Mouse (Mus musculus): ENCODE measurements around the gene Fbf1. TPM values are rescaled to one million over a fixed set of nuclear protein-coding genes. Genes with fewer than 3 reads are reported as not detected.
A peak's percentile ranks its signal among the peaks of the same experiment; 100 is the strongest.

The Fbf1 gene
- total and polyA plus RNA-seq, 2 experiments, result 4.5 to 9.0 TPM

DNA sequence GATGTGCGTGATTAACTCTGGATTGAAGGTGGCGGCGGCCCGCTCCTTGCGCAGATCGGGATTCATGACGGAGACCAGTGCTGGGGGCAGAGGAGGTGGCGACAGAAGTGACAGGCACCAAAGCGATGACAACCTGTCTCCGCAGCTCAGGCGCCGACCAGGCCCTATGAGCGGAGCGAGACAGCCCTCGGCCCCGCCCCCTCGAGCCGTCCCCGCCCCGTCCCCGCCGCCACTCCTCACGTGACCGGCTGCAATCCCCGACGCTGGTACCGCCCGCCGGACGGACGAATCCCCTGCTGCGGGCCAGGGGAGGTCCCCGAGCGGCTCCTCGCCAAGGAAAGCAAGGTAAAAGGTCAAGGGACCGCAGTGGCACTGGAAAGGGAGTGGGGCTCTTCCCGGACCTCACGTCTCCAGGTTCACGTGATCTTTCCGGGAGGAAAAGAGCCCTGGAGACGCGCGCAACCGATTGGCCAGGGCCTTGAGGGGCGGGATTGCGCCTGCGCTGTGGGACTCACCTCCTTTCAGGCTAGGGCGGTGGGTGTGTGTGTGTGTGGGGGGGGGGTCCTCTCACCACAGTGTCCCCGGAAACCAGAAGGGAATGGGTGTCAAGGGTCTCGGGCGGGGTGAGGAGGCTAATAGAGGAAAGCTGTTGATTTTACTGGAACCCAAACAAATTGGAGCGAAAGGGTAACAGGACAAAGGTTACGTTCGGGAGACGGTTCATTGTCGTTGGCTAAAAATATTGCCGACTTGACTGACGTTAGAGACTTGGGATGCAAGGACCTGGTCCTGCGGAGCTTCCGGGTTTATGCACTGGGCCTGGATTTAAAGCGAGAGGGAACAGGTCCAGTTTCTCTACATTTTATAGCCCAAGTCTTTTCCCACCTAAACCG is 30.9 kb upstream of the Fbf1 start, which contains the start of the genes Ten1 and Acox1:
TSS of gene Ten1 (plus strand) at position 217 of the 893 bp plus-strand sequence.
TSS of gene Acox1 (minus strand) at position 407 of the 893 bp plus-strand sequence.
- peak within 1 kb of the TSS; percentile 88 for H3K27ac ChIP-seq (replicated peaks; ENCODE audit: insufficient read depth, low read depth, low read length)
- H3K4me3 ChIP-seq (ENCODE audit: insufficient read depth, low read depth, low read length), result peak within 1 kb of the TSS; percentile 68
- DNase-seq (ENCODE audit: extremely low read depth, low read depth, low spot score), result peak; percentile 99
- H3K79me2 ChIP-seq (ENCODE audit: control insufficient read depth, insufficient read depth, low read length), result peaks cover 17% of the 10 kb centered on the region
- H3K4me1 ChIP-seq (ENCODE audit: control insufficient read depth, insufficient read depth, low read length), result peaks cover 19% of the 10 kb centered on the region
- TF ChIP-seq CTCF (IDR thresholded peaks at IDR 0.05; ENCODE audit: low read depth, low read length), result peak; percentile 13; the same call in 1 of the 2 replicates
- TF ChIP-seq POLR2A (IDR thresholded peaks at IDR 0.05; ENCODE audit: extremely low read depth, insufficient read depth, low read length), result peak; percentile 100
- H3K27me3 ChIP-seq (ENCODE audit: control insufficient read depth, insufficient read depth, low read length), result no peaks in the 10 kb centered on the region
- under 1% methylated on average over 62 of the region's 62 CpGs for WGBS
- peaks cover 33% of the 10 kb centered on the region for H3K36me3 ChIP-seq (ENCODE audit: control insufficient read depth, insufficient read depth, low read length)
- H3K9ac ChIP-seq (ENCODE audit: low read depth, low read length), result peak within 1 kb of the TSS; percentile 90

DNA sequence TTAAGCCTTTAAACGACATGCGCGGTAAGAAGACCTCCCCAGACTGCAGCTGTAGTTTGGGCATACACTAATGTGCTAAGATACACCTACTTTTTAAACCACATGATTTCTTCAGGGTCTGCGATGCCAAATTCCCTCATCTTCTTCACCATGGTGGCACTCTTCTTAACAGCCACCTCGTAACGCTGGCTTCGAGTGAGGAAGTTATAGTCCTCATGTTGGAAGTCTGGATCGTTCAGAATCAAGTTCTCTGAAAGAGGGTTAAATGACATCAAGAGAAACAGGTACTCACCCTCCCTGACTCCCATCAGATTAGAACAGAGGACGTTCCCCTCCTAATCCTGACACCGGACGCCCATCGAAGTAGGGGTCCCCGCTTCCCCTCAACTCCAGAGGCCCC is 30.2 kb upstream of the Fbf1 start:
- H3K79me2 ChIP-seq (ENCODE audit: control insufficient read depth, insufficient read depth, low read length), result peaks cover 19% of the 10 kb centered on the region
- peak overlapping the region; percentile 68 for H3K4me3 ChIP-seq (ENCODE audit: insufficient read depth, low read depth, low read length)
- 5% methylated on average over 13 of the region's 13 CpGs for WGBS
- peaks cover 15% of the 10 kb centered on the region for H3K4me1 ChIP-seq (ENCODE audit: control insufficient read depth, insufficient read depth, low read length)
- no peak for TF ChIP-seq CTCF (IDR thresholded peaks at IDR 0.05; ENCODE audit: low read depth, low read length)
- no peak for TF ChIP-seq POLR2A (IDR thresholded peaks at IDR 0.05; ENCODE audit: extremely low read depth, insufficient read depth, low read length)
- H3K27me3 ChIP-seq (ENCODE audit: control insufficient read depth, insufficient read depth, low read length), result no peaks in the 10 kb centered on the region
- H3K9ac ChIP-seq (ENCODE audit: low read depth, low read length), result peak overlapping the region; percentile 84
- H3K27ac ChIP-seq (replicated peaks; ENCODE audit: insufficient read depth, low read depth, low read length), result peak overlapping the region; percentile 88
- peaks cover 34% of the 10 kb centered on the region for H3K36me3 ChIP-seq (ENCODE audit: control insufficient read depth, insufficient read depth, low read length)
- peak; percentile 56 for DNase-seq (ENCODE audit: extremely low read depth, low read depth, low spot score)

DNA sequence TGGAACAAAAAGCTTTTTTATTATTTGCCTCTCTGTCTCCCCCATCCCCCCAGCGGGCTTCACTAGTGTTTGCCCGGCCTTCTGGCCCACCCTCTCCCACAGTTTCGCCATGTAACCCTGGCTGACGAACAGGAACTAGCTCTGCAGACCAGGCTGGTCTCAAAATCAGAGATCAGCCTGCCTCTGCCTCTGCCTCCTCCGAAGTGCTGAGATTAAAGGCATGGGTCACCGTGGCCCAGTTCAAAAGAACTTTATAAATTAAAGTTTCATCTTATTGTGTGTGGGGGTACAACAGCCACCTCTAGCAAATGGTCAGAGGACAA is 29.6 kb upstream of the Fbf1 start:
- TF ChIP-seq POLR2A (IDR thresholded peaks at IDR 0.05; ENCODE audit: extremely low read depth, insufficient read depth, low read length) (peak; percentile 64; the same call in 1 of the 2 replicates), CTCF (IDR thresholded peaks at IDR 0.05; ENCODE audit: low read depth, low read length) (peak; percentile 24; the same call in 1 of the 2 replicates)
- no peak for DNase-seq (ENCODE audit: extremely low read depth, low read depth, low spot score)
- H3K36me3 ChIP-seq (ENCODE audit: control insufficient read depth, insufficient read depth, low read length), result peaks cover 38% of the 10 kb centered on the region
- peaks cover 15% of the 10 kb centered on the region for H3K4me1 ChIP-seq (ENCODE audit: control insufficient read depth, insufficient read depth, low read length)
- WGBS, result 22% methylated on average over 6 of the region's 6 CpGs
- peak overlapping the region; percentile 90 for H3K9ac ChIP-seq (ENCODE audit: low read depth, low read length)
- peak overlapping the region; percentile 68 for H3K4me3 ChIP-seq (ENCODE audit: insufficient read depth, low read depth, low read length)
- H3K79me2 ChIP-seq (ENCODE audit: control insufficient read depth, insufficient read depth, low read length), result peaks cover 19% of the 10 kb centered on the region
- peak overlapping the region; percentile 88 for H3K27ac ChIP-seq (replicated peaks; ENCODE audit: insufficient read depth, low read depth, low read length)
- H3K27me3 ChIP-seq (ENCODE audit: control insufficient read depth, insufficient read depth, low read length), result no peaks in the 10 kb centered on the region

DNA sequence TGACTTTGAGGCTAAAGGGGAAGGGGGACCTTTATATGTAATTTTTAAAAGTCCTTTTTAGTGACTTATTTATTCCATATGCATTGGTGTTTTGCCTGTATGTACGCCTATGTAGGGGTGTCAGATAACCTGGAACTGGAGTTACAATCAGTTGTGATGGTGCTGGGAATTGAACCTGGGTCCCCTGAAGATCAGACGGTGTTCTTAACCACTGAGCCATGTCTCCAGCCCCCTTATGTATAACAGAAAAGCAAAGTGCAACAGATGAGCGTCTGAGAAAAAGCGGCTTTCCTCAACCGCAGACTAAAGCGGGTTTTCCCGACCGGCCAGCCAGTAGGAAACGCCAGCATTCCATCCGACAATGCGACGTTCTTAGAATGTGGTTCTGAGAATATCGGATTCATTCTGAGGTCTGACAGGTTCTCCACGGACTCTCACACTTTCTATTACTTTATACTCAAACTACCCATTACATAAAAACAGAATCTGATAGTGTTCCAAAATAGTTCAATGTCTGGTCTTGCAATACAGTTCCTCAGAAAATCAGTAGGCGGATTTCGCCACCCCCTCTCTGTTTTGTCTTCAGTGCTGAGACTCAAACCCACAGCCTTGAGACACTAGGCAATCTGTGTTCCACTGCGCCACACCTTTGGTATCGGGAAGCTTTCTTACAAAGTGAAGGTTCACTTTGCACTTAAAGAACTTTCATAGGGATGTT is 29.1 kb upstream of the Fbf1 start:
- Histone ChIP-seq H3K4me1 (ENCODE audit: control insufficient read depth, insufficient read depth, low read length) (peaks cover 10% of the 10 kb centered on the region), H3K27me3 (ENCODE audit: control insufficient read depth, insufficient read depth, low read length) (no peaks in the 10 kb centered on the region), H3K27ac (replicated peaks; ENCODE audit: insufficient read depth, low read depth, low read length) (peak overlapping the region; percentile 88), H3K9ac (ENCODE audit: low read depth, low read length) (peak overlapping the region; percentile 90), H3K36me3 (ENCODE audit: control insufficient read depth, insufficient read depth, low read length) (peaks cover 41% of the 10 kb centered on the region), H3K79me2 (ENCODE audit: control insufficient read depth, insufficient read depth, low read length) (peaks cover 19% of the 10 kb centered on the region), H3K4me3 (ENCODE audit: insufficient read depth, low read depth, low read length) (peak overlapping the region; percentile 68)
- 28% methylated on average over 18 of the region's 18 CpGs for WGBS
- DNase-seq (ENCODE audit: extremely low read depth, low read depth, low spot score), result peak; percentile 52
- TF ChIP-seq CTCF (IDR thresholded peaks at IDR 0.05; ENCODE audit: low read depth, low read length) (0 out of 2 replicates have a peak, but pooled peaks have one; percentile 15), POLR2A (IDR thresholded peaks at IDR 0.05; ENCODE audit: extremely low read depth, insufficient read depth, low read length) (peak; percentile 49; the same call in 1 of the 2 replicates)

DNA sequence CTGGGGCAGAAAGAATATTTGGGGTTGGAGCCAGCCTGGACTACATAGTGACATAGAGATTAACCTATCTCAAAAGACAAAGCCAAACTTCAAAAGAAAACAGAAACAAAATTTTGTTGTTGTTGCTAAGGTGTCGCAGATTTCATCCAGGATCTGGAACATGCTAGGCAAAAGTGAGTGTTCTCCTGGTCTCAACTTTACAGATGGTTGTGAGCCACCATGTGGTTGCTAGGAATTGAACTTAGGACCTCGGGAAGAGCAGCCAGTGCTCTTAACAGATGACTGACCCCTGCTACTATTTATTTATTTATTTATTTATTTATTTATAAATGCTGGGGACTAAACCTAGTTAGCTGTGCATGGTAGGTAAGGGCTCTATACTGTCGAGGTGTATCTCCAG is 28.4 kb upstream of the Fbf1 start:
- DNase-seq (ENCODE audit: extremely low read depth, low read depth, low spot score), result peak; percentile 71
- Histone ChIP-seq H3K4me3 (ENCODE audit: insufficient read depth, low read depth, low read length) (peak overlapping the region; percentile 68), H3K27ac (replicated peaks; ENCODE audit: insufficient read depth, low read depth, low read length) (peak overlapping the region; percentile 88), H3K9ac (ENCODE audit: low read depth, low read length) (peak overlapping the region; percentile 90), H3K27me3 (ENCODE audit: control insufficient read depth, insufficient read depth, low read length) (no peaks in the 10 kb centered on the region), H3K4me1 (ENCODE audit: control insufficient read depth, insufficient read depth, low read length) (peaks cover 9% of the 10 kb centered on the region), H3K36me3 (ENCODE audit: control insufficient read depth, insufficient read depth, low read length) (peaks cover 47% of the 10 kb centered on the region), H3K79me2 (ENCODE audit: control insufficient read depth, insufficient read depth, low read length) (peaks cover 21% of the 10 kb centered on the region)
- TF ChIP-seq POLR2A (IDR thresholded peaks at IDR 0.05; ENCODE audit: extremely low read depth, insufficient read depth, low read length), result no peak
- no peak for TF ChIP-seq CTCF (IDR thresholded peaks at IDR 0.05; ENCODE audit: low read depth, low read length)
- WGBS, result 24% methylated on average over 3 of the region's 3 CpGs

Data from liver, adult 2 months (tissue).